ENCODE assay signal across 17 mouse cellular contexts in genomic region chr16:76441803-76442448, GRCm38 (mm10).
DNase-seq lines count a peak whose midpoint lies in the region; ATAC-seq lines count a peak whose summit lies in the region.
"Had no signal": no experiment of that assay in that cellular context is flagged by ENCODE, and none has a peak within 500 bp of the region (broad histone marks: within the 10 kb centered on the region; RNA-seq: fewer than 3 reads in every experiment).

No protein-coding gene starts in this region.

- DNase-seq in heart, adult 11 months: peak; percentile 58
- no peak for DNase-seq in heart, embryonic 10.5 days (ENCODE audit: low spot score)
- DNase-seq in MEL-GATA-1-ER (ENCODE audit: extremely low read depth, low read depth): peak; percentile 87
- DNase-seq in embryonic facial prominence, embryonic 10.5 days (ENCODE audit: low spot score): no peak
- DNase-seq in forebrain, embryonic 14.5 days (ENCODE audit: low spot score): no peak
- no peak for DNase-seq in right cerebral cortex, postnatal 10 days (ENCODE audit: low spot score in 2 of 2)
- DNase-seq: adrenal gland, postnatal 10 days; cerebellum, postnatal 25 days; thymus, postnatal 36 days had no signal

- H3K4me1 ChIP-seq in heart, embryonic 10.5 days: no peaks in the 10 kb centered on the region
- H3K4me1 ChIP-seq in intestine, embryonic 16.5 days (ENCODE audit: control insufficient read depth, insufficient read depth, low read length): no peaks in the 10 kb centered on the region
- H3K4me1 ChIP-seq in embryonic facial prominence, embryonic 10.5 days: peaks cover 4% of the 10 kb centered on the region; the same call in 1 of the 2 replicates
- no peaks in the 10 kb centered on the region for H3K4me1 ChIP-seq in forebrain, embryonic 14.5 days (ENCODE audit: control insufficient read depth, insufficient read depth, low read length)
- H3K4me1 ChIP-seq: forebrain, embryonic 13.5 days; lung, embryonic 15.5 days; midbrain, embryonic 15.5 days; neural tube, embryonic 12.5 days had no signal

- H3K4me2 ChIP-seq in intestine, embryonic 16.5 days (ENCODE audit: low read depth, low read length): no peak overlapping the region
- H3K4me2 ChIP-seq in forebrain, embryonic 14.5 days (ENCODE audit: low read length): no peak overlapping the region
- H3K4me2 ChIP-seq: forebrain, embryonic 13.5 days; heart, embryonic 13.5 days; hindbrain, embryonic 14.5 days; lung, embryonic 15.5 days; midbrain, embryonic 15.5 days; neural tube, embryonic 12.5 days had no signal

- no peaks in the 10 kb centered on the region for H3K9me3 ChIP-seq in heart, embryonic 10.5 days
- no peaks in the 10 kb centered on the region for H3K9me3 ChIP-seq in intestine, embryonic 16.5 days (ENCODE audit: control insufficient read depth, low read length)
- H3K9me3 ChIP-seq in embryonic facial prominence, embryonic 10.5 days: no peaks in the 10 kb centered on the region
- H3K9me3 ChIP-seq in forebrain, embryonic 14.5 days (replicated peaks; ENCODE audit: control insufficient read depth, low read length): no peaks in the 10 kb centered on the region
- H3K9me3 ChIP-seq: forebrain, embryonic 13.5 days; heart, embryonic 13.5 days; lung, embryonic 15.5 days; midbrain, embryonic 15.5 days; neural tube, embryonic 12.5 days had no signal

- no peak overlapping the region for H3K9ac ChIP-seq in intestine, embryonic 16.5 days (ENCODE audit: low read depth, low read length)
- H3K9ac ChIP-seq in forebrain, embryonic 14.5 days (ENCODE audit: low read length): no peak overlapping the region
- H3K9ac ChIP-seq: forebrain, embryonic 13.5 days; heart, embryonic 13.5 days; hindbrain, embryonic 14.5 days; lung, embryonic 15.5 days; midbrain, embryonic 15.5 days; neural tube, embryonic 12.5 days had no signal

- no peak overlapping the region for H3K4me3 ChIP-seq in heart, embryonic 10.5 days
- H3K4me3 ChIP-seq in intestine, embryonic 16.5 days (ENCODE audit: low read length): no peak overlapping the region
- no peak overlapping the region for H3K4me3 ChIP-seq in embryonic facial prominence, embryonic 10.5 days
- H3K4me3 ChIP-seq in forebrain, embryonic 14.5 days (ENCODE audit: low read depth, low read length): no peak overlapping the region
- H3K4me3 ChIP-seq: forebrain, embryonic 13.5 days; heart, embryonic 13.5 days; lung, embryonic 15.5 days; midbrain, embryonic 15.5 days; neural tube, embryonic 12.5 days had no signal

- 55% methylated on average over 5 of the region's 5 CpGs for WGBS in heart, embryonic 10.5 days
- 37% methylated on average over 5 of the region's 5 CpGs for WGBS in intestine, embryonic 16.5 days
- WGBS in embryonic facial prominence, embryonic 10.5 days: 66% methylated on average over 5 of the region's 5 CpGs
- 76% methylated on average over 5 of the region's 5 CpGs for WGBS in forebrain, embryonic 14.5 days

- no peaks in the 10 kb centered on the region for H3K27me3 ChIP-seq in heart, embryonic 10.5 days (ENCODE audit: insufficient read depth, poor library complexity, severe bottlenecking)
- H3K27me3 ChIP-seq in intestine, embryonic 16.5 days (replicated peaks; ENCODE audit: control insufficient read depth, insufficient read depth, low read length): no peaks in the 10 kb centered on the region
- no peaks in the 10 kb centered on the region for H3K27me3 ChIP-seq in embryonic facial prominence, embryonic 10.5 days (replicated peaks; ENCODE audit: low read depth, poor library complexity, severe bottlenecking)
- H3K27me3 ChIP-seq in forebrain, embryonic 14.5 days (replicated peaks; ENCODE audit: control insufficient read depth, insufficient read depth, low read length): no peaks in the 10 kb centered on the region
- H3K27me3 ChIP-seq: forebrain, embryonic 13.5 days; heart, embryonic 13.5 days; lung, embryonic 15.5 days; midbrain, embryonic 15.5 days; neural tube, embryonic 12.5 days had no signal

- H3K36me3 ChIP-seq in heart, embryonic 10.5 days: no peaks in the 10 kb centered on the region
- H3K36me3 ChIP-seq in intestine, embryonic 16.5 days (ENCODE audit: control insufficient read depth, insufficient read depth, low read length): no peaks in the 10 kb centered on the region
- H3K36me3 ChIP-seq in embryonic facial prominence, embryonic 10.5 days (replicated peaks): no peaks in the 10 kb centered on the region
- H3K36me3 ChIP-seq in forebrain, embryonic 14.5 days (ENCODE audit: control insufficient read depth, insufficient read depth, low read length): no peaks in the 10 kb centered on the region
- H3K36me3 ChIP-seq: heart, embryonic 13.5 days; lung, embryonic 15.5 days; midbrain, embryonic 15.5 days; neural tube, embryonic 12.5 days had no signal

- peak; percentile 91 for ATAC-seq in intestine, embryonic 16.5 days
- ATAC-seq in megakaryocyte, adult 5-6 weeks (ENCODE audit: poor library complexity, severe bottlenecking): peak; percentile 39
- no peak for ATAC-seq in forebrain, embryonic 14.5 days
- ATAC-seq: forebrain, embryonic 13.5 days; midbrain, embryonic 15.5 days had no signal

- no peak overlapping the region for H3K27ac ChIP-seq in heart, embryonic 10.5 days
- H3K27ac ChIP-seq in intestine, embryonic 16.5 days (ENCODE audit: low read length): no peak overlapping the region
- no peak overlapping the region for H3K27ac ChIP-seq in embryonic facial prominence, embryonic 10.5 days (replicated peaks)
- H3K27ac ChIP-seq in forebrain, embryonic 14.5 days (ENCODE audit: low read depth, low read length): no peak overlapping the region
- H3K27ac ChIP-seq: forebrain, embryonic 13.5 days; heart, embryonic 13.5 days; hindbrain, embryonic 14.5 days; lung, embryonic 15.5 days; midbrain, embryonic 15.5 days; neural tube, embryonic 12.5 days had no signal

Comparison
In these comparisons a context has a peak if more than half of its experiments do, and no peak if none do; other contexts are left out.
1. DNase-seq: peak in heart, adult 11 months (single experiment) and MEL-GATA-1-ER (single experiment); none in heart, embryonic 10.5 days (single experiment), embryonic facial prominence, embryonic 10.5 days (single experiment), forebrain, embryonic 14.5 days (single experiment) and right cerebral cortex, postnatal 10 days (0 of 2).